Mouse (Mus musculus): ENCODE results near the gene Cpne4.

Gene Cpne4

GRCm38 (mm10) chr9:104546986-104547385 lies at the start of gene Cpne4:
TSS of gene Cpne4 (plus strand) at chr9:104547286.
- no peak for DNase-seq (ENCODE audit: low spot score)

- no peak for DNase-seq (ENCODE audit: low spot score)
These were observed 31.9 kb upstream of the Cpne4 start for GRCm38 (mm10) chr9:104515187-104515586.

GRCm38 (mm10) chr9:104535508-104535907 lies 11.6 kb upstream of the Cpne4 start:
- DNase-seq (ENCODE audit: low spot score), result no peak

- DNase-seq (ENCODE audit: low spot score), result no peak
These were observed 18.7 kb downstream of the Cpne4 start for GRCm38 (mm10) chr9:104565815-104566214.

- no peak for DNase-seq (ENCODE audit: low spot score)
These were observed 19.4 kb downstream of the Cpne4 start for GRCm38 (mm10) chr9:104566468-104566867.

- no peak for DNase-seq (ENCODE audit: low spot score)
These were observed 20.0 kb downstream of the Cpne4 start for GRCm38 (mm10) chr9:104567096-104567495.

GRCm38 (mm10) chr9:104569480-104570167 lies 22.5 kb downstream of the Cpne4 start:
- no peak for DNase-seq (ENCODE audit: low spot score)

DNA sequence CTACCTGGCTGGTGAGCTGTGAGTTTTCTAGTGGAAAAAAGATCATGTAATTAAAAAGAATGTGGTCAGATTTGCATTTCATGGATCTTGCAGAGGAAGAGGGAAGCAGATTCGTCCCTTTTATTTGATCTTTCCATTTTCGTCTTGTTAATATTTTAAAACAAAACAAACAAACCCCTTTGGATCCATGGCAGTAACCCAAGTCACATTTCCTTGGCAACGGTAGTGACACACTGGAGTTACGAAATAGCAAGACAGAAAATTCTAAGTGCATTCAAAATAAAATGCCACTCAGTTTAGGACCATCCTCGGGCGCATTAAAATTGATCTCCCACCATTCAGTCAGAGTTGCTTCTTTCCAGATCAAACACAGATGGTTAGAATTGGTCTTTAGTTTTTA lies 25.8 kb downstream of the Cpne4 start:
- DNase-seq (ENCODE audit: low spot score), result no peak

DNA sequence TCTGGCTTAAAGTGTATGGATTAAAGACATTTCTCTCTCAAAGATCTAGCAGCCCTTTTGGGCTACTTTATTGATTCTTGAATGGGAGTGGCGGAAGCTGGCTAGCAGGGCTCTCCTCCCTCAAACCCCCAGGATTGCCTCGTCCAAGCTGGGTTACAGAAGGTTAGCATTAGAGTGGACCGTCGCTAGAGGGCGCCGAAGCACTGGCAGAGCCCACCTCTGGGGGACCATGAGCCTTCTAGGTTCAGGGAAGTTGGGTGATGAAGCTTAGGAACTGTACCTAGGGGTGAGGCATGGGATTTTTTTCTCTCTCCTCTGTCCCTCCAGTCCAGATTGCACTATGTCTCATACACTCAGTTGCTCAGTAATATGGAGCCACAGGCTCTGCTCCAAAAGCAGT lies 27.4 kb downstream of the Cpne4 start:
- peak; percentile 21 for DNase-seq (ENCODE audit: low spot score)

DNA sequence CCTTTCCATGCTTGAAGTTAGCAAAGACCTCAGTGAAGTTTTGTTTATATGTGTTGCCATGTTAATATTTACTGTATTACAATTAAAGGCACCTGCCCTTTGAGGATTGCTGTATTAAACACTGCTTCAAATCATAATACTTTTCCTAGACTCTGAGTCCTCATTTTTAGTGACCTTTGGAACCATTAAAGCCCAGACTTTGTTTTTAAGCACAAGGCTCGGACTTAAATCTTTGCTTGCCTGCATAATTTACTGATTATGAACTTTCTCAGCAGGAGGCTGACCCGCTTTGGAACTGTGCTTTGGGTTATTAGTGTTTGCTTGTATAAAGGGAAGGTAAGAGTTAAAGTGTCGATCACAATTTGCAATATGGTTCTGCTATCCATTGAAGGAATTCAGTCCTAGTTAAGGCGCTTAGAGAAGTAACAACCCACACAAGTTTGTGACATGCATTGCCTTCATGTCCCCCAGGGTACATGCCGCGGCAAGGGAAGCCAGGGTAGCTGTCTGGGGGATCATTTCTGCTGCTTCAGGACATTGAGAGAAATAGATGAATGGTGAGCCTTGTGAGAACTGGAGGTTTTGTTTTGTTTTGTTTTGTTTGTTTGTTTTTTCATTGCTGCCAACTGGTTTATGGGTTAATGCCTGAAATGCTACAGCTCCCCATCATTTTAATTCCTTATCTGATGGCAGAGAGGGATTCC lies 35.0 kb downstream of the Cpne4 start:
- no peak for DNase-seq (ENCODE audit: low spot score)

GRCm38 (mm10) chr9:104582675-104583074 lies 35.6 kb downstream of the Cpne4 start:
- DNase-seq (ENCODE audit: low spot score), result no peak

GRCm38 (mm10) chr9:104594550-104594949 lies 47.5 kb downstream of the Cpne4 start:
- no peak for DNase-seq (ENCODE audit: low spot score)

DNA sequence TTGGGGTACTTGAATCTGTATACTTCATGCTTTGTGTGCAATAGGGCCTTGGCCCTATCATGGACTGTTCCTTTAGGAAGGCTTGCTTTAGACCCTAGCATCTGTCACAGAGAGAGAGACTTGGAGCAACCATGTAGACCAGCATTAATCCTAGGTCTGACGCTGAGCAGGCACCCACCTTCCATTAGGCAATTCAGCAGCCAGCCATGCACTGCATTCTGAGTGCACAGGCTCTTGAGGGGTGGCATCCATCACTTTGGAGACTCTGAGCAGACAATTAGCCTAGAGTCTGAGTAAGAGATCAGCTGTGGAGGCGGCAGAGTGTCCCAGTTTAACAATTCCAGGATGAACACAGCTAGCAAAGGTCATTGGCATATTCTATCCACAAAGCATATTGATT lies 47.9 kb downstream of the Cpne4 start:
- DNase-seq (ENCODE audit: low spot score), result no peak

DNA sequence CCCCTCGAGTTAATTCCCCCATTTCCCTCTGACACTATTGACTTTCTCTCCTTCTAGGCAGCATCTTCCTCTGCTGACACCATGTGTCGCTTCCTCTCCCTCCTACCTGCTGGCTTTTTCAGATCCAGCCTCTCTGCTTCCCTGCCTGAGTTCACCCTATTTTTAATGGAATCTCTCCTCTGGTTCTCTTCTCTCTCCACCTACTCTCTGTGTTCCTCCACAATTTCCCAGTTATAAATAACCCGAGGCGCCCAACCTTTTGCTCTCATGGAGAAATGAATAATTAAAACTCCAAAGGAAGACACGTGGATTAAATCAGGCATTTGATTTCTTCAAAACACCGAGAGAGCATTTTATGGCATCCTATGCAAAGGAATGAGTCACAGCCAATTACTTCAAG lies 65.4 kb downstream of the Cpne4 start:
- DNase-seq (ENCODE audit: low spot score), result no peak

- no peak for DNase-seq (ENCODE audit: low spot score)
These were observed 69.6 kb downstream of the Cpne4 start for GRCm38 (mm10) chr9:104616691-104617090.

- no peak for DNase-seq (ENCODE audit: low spot score)
These were observed 76.5 kb downstream of the Cpne4 start for GRCm38 (mm10) chr9:104623564-104623963.

DNA sequence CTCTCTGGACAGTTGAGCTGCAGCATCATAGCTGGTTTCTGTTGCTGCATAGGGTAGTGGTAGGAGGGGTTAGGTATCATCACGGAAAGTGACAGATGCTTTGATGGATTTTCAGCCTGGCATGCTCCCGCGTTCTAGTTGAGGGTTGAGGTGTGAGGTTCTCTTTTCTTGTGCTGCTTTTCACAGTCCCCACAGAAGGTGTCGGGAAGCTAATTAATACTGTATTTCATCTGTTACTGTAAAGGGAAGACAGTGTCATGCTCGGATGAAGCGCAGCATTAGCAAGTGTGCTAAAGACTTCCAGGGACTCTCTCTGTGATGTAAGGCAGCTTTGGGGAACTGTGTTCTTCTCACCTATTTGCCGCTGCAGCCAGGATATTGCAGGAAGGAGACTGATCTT lies 80.7 kb downstream of the Cpne4 start:
- no peak for DNase-seq (ENCODE audit: low spot score)

DNA sequence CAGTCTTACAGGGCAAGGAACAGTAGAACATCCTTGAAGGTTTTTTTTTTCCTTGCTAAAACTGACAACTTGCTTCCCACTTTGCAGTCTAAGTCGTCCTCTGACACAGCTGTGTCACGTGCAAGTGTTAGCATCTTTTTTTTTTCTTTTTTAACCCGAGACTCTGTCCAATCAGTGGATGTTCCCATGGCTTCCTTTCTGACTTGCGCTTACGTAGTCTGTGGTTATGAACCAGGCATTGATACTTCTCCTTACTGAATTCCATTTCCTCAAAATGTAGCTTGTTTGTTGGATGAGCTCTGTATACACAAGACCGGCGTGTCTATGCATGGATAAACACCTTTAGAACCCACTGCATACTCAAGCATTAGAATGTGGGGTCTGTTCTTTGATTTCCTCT lies 82.2 kb downstream of the Cpne4 start:
- no peak for DNase-seq (ENCODE audit: low spot score)

DNA sequence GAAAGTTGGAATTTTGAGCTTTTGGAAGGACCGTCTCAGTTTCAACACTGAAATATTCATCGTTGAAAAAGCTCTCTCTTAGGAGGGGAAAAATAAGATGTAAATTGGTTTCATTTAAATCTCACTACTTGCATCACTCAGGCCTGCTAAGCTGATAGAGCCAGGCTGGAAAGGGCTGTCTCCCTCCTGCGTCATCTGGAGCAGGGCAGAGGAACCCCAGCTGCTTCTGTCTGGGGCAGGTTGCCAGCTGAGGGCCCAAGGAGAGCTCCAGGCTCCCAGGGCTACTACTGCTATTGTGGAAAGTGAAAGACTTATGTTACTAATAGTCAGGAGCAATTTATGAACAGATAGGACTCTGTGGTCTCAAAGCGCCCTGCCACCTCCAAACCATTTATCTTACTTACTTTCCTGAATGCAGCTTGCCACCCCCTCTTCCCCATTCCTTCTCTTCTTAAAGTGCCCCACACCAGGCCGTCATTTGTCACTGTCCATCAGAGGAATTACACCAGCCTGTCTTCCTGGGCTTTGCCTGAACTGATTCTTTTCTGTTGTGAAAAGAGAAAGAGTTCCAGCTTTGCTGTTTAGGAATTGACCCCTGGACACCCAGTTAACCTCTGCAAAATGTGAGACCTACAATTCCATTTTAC lies 99.4 kb downstream of the Cpne4 start:
- DNase-seq (ENCODE audit: low spot score), result no peak

GRCm38 (mm10) chr9:104652691-104653261 lies 105.7 kb downstream of the Cpne4 start:
- no peak for DNase-seq (ENCODE audit: low spot score)

DNA sequence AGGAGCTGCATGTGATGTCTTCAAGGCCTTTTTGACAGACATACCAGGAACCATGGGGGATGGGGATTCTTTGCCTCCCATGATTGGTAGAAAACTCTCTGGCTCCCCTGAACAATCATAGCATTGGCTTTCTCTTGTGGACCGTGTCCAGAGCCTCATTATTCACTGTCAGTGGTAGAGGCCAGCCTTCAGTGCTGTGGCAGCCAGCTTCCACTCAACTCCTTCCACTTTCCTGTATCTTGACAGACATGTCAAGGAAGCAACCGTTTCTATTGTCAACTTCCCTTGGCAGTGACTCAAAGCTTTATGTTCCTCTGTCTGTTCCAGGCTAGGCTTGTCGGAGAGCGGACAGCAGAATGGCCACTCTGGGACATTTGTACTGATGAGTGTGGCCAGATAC lies 112.7 kb downstream of the Cpne4 start:
- no peak for DNase-seq (ENCODE audit: low spot score)

- DNase-seq (ENCODE audit: low spot score), result no peak
These were observed 129.6 kb downstream of the Cpne4 start for GRCm38 (mm10) chr9:104676665-104677064.

DNA sequence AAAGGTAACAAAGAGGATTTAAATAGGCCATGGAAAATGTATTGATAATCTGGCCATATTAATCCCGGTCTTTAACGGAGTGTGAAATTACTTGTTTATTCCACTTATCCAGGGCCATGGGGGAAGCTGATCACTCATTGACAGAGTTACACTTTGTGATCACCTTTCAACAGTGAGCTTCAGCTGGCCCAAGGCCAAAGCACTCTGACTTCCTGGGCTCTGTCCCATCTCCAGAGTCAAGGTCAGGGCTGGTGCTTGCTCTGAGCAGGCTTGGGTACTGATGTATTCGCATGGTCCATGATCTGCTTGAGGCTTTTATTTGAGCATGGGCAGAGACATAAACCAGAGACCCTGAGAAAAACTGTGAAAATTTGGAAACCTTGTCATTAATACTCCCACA lies 131.5 kb downstream of the Cpne4 start:
- DNase-seq (ENCODE audit: low spot score), result no peak

Measured in MN1 (cell line).